Mouse (Mus musculus) forebrain, embryonic 14.5 days (tissue): ENCODE results near the gene Dock4. TPM values are rescaled to one million over a fixed set of nuclear protein-coding genes. Genes with fewer than 3 reads are reported as not detected.

Experiments
- ATAC-seq: fragments of 200-750 bp; cut with Nextera tagmentation; 2 replicates; pipeline ENCODE4 v1.8.0; 2017; ENCODE audit warnings: mild to moderate bottlenecking, moderate library complexity
- DNase-seq: peaks from one replicate; pipeline ENCODE4 v3.0.0-alpha.2; 2015; ENCODE audit warnings: low spot score
- H3K27ac ChIP-seq: fragments of 300-500 bp; sonication (generic); 2 replicates; pipeline ENCODE4 v1.5.1; 2014; ENCODE audit warnings: low read depth, mild to moderate bottlenecking, control low read depth, low read length, moderate library complexity
- H3K27me3 ChIP-seq: fragments of 300-500 bp; sonication (generic); replicated peaks from 2 replicates; pipeline ENCODE4 v1.6.1; 2014; ENCODE audit warnings: low read length, control low read depth, mixed read lengths; ENCODE audit not compliant: control insufficient read depth, insufficient read depth
- H3K36me3 ChIP-seq: fragments of 300-500 bp; sonication (generic); 2 replicates; pipeline ENCODE4 v1.6.1; 2014; ENCODE audit warnings: low read length, control low read depth; ENCODE audit not compliant: control insufficient read depth, insufficient read depth
- H3K4me1 ChIP-seq: fragments of 300-500 bp; sonication (generic); 2 replicates; pipeline ENCODE4 v1.6.1; 2014; ENCODE audit warnings: antibody characterized with exemption, low read length, control low read depth; ENCODE audit not compliant: control insufficient read depth, insufficient read depth
- H3K4me2 ChIP-seq: fragments of 300-500 bp; sonication (generic); 2 replicates; pipeline ENCODE4 v1.6.1; 2014; ENCODE audit warnings: mild to moderate bottlenecking, control low read depth, low read length
- H3K4me3 ChIP-seq: fragments of 300-500 bp; sonication (generic); 2 replicates; pipeline ENCODE4 v1.5.1; 2014; ENCODE audit warnings: low read depth, low read length, control low read depth
- H3K9ac ChIP-seq: fragments of 300-500 bp; sonication (generic); 2 replicates; pipeline ENCODE4 v1.6.1; 2014; ENCODE audit warnings: mild to moderate bottlenecking, low read length, control low read depth, moderate library complexity
- H3K9me3 ChIP-seq: fragments of 300-500 bp; sonication (generic); replicated peaks from 2 replicates; pipeline ENCODE4 v1.6.1; 2016; ENCODE audit warnings: low read length, control low read depth, mixed read lengths; ENCODE audit not compliant: control insufficient read depth
- WGBS: fragments of 180-500 bp; shearing (Covaris S2); extraction: QIAGEN DNeasy Blood & Tissue Kit; methylation state at CpG from one replicate; pipeline ENCODE4 v1.1.7; 2014; 5-methylcytosine and 5-hydroxymethylcytosine counted together
- polyA plus RNA-seq: library from polyadenylated mRNA; unstranded; fragments of >200 nt; fragmentation: Nextera tagmentation; extraction: Ambion mirVana; gene quantifications from 2 replicates; pipeline ENCODE4 v1.2.1, GENCODE M21; 2014

The Dock4 gene
- polyA plus RNA-seq, 1 experiment from 2014 or later: 9.7 TPM

DNA sequence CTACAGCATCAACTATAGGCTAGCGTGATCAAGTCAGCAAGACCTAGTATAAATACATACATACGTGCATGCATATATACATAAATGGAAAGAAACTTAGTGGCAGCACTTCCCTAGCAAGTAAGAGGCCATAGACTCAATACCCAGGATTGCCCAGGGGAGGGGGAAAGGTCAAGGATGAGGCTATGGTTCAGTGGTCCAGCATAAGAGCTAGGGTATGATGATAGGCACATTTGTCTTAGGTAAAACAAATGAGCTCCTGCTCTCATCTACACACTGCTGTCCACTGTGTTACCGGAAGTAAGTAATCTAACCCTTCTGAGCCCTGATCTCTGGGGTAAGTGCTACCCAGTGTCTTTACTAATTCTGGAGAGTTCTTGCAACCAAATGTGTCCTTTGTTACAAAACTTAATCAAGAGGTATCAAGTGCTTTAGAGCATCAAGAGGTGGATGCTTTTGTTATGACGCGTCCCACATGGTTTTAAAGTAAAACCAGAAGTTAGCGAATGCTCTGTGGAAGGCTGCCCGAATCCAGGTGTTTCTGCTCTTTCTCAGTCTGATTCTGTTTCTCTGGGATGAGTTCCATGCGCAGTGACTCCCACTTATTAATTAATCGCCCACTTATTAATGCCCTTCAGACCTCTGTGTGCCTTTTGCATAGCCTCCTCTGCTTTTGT is 3.5 kb downstream of the Dock4 start:
- no peaks in the 10 kb centered on the region; the same call in 1 of the 2 replicates for H3K9me3 ChIP-seq
- ATAC-seq (no peak), DNase-seq (no peak)
- 86% methylated on average over 9 of the region's 9 CpGs for WGBS
- H3K4me3 ChIP-seq: no peak overlapping the region
- no peak overlapping the region for H3K27ac ChIP-seq
- H3K4me2 ChIP-seq: no peak overlapping the region
- H3K9ac ChIP-seq: no peak overlapping the region
- no peaks in the 10 kb centered on the region for H3K36me3 ChIP-seq
- peaks cover 10% of the 10 kb centered on the region; the same call in 1 of the 2 replicates for H3K4me1 ChIP-seq
- H3K27me3 ChIP-seq: no peaks in the 10 kb centered on the region

DNA sequence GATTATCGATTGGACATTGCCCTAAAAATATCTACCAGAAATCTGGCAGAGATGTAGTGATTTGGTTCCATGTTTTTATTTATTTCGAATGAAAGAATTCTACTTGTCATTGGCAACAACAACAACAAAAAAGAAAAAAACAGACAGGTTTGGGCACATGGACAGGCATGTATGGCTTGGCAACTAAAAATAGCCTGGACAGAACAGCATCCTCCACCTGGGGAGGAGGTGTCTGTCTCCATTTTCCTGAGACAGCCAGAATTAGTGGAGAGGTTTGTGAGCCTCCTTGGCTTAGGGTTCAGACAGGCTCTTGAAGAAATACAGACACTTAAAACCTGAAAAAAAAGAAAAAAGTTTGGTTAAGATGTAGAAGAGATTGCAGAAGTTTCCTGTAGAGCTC is 10.8 kb downstream of the Dock4 start:
- 89% methylated on average over 2 of the region's 2 CpGs for WGBS
- H3K36me3 ChIP-seq: no peaks in the 10 kb centered on the region
- no peak overlapping the region for H3K9ac ChIP-seq
- no peak for ATAC-seq
- H3K4me3 ChIP-seq: no peak overlapping the region
- H3K4me1 ChIP-seq: no peaks in the 10 kb centered on the region
- no peak overlapping the region for H3K27ac ChIP-seq
- DNase-seq: no peak
- H3K9me3 ChIP-seq: no peaks in the 10 kb centered on the region; the same call in 1 of the 2 replicates
- no peaks in the 10 kb centered on the region for H3K27me3 ChIP-seq
- H3K4me2 ChIP-seq: no peak overlapping the region

DNA sequence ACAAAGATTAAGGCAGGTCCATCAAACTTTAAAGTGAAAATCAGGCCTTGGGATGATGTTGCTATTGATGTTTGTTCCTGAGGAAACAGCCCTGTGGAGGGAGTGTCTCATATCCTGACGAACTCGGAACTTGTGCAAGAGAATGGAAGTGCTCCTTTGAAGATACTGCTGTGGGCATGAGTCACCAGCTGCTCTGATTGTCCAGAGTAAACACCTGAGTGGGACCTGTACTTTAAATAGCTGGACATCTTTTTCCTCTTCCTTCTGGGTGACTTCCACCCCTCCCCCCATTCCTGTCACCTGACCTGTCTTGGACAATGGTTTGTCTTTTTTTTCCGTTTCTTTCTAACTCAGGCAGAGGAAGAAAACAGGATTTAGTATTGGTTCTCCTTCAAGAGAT is 13.2 kb downstream of the Dock4 start:
- Histone ChIP-seq H3K4me1 (peaks cover 5% of the 10 kb centered on the region; the same call in 1 of the 2 replicates), H3K27ac (no peak overlapping the region), H3K4me2 (no peak overlapping the region), H3K36me3 (no peaks in the 10 kb centered on the region), H3K4me3 (no peak overlapping the region), H3K27me3 (no peaks in the 10 kb centered on the region), H3K9ac (no peak overlapping the region), H3K9me3 (no peaks in the 10 kb centered on the region)
- no peak for DNase-seq
- no peak for ATAC-seq
- 72% methylated on average over 3 of the region's 3 CpGs for WGBS

DNA sequence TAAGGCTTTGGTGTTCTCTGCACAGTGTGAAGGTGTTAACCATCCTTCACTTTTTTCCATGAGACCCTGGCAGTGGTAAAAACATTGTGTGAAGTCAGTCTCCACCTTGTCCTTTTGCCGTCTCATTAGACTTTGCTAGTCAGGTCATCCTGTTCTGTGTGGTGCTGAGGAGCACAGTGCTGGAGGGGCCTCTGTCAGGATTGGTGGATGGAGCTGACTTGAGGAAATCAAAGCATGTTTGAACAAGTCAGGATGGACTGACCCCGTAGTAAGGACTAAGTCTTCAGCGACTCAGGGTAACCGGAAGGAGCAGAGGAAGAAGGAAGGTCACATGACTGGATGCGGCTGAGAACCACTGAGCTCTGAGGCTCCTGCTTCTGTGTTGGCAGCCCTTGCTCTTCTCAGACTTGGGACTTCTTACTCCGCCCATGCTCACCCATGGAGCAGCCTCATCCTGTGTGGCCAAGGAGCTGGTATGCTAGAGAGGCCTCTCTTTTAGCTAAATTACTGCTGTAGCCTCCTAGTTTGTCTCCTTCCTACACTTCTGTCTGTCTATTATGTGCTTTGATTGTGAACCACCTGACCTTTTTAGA is 14.0 kb downstream of the Dock4 start:
- Histone ChIP-seq H3K4me2 (no peak overlapping the region), H3K36me3 (no peaks in the 10 kb centered on the region), H3K4me1 (peaks cover 12% of the 10 kb centered on the region), H3K27ac (no peak overlapping the region), H3K9me3 (no peaks in the 10 kb centered on the region), H3K27me3 (no peaks in the 10 kb centered on the region), H3K4me3 (no peak overlapping the region), H3K9ac (no peak overlapping the region)
- ATAC-seq: no peak
- 83% methylated on average over 6 of the region's 6 CpGs for WGBS
- no peak for DNase-seq

DNA sequence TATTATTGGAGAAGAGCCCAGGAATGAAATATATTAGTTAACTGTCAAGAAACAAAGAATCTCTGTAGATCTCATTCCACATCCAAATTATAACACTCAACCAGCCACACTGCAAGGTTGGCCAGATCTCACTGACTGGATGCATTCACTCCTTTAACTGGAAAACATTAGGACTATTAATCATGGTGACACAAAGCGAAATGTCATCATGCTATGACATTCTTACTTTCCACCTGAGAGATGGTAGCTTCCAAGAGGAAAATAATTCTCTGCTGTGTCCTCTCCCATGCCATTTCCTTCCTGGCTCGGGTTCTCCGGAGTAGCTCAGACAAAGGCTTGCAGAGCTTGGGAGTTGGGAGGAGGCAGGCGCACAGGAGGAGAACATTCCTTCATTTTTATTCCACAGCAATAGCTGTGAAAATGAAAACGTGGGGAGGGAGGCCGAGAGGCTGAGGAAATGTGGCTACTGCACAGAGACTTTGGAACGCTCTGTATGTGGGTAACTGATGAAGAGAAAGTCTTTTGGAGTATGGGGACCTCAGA is 17.0 kb downstream of the Dock4 start:
- H3K27me3 ChIP-seq: no peaks in the 10 kb centered on the region
- WGBS: 42% methylated on average over 7 of the region's 7 CpGs
- H3K4me3 ChIP-seq: no peak overlapping the region
- no peak overlapping the region for H3K9ac ChIP-seq
- no peak overlapping the region for H3K4me2 ChIP-seq
- H3K27ac ChIP-seq: no peak overlapping the region
- DNase-seq: peak; percentile 28
- no peak for ATAC-seq
- no peaks in the 10 kb centered on the region for H3K36me3 ChIP-seq
- H3K4me1 ChIP-seq: peaks cover 13% of the 10 kb centered on the region
- H3K9me3 ChIP-seq: no peaks in the 10 kb centered on the region

DNA sequence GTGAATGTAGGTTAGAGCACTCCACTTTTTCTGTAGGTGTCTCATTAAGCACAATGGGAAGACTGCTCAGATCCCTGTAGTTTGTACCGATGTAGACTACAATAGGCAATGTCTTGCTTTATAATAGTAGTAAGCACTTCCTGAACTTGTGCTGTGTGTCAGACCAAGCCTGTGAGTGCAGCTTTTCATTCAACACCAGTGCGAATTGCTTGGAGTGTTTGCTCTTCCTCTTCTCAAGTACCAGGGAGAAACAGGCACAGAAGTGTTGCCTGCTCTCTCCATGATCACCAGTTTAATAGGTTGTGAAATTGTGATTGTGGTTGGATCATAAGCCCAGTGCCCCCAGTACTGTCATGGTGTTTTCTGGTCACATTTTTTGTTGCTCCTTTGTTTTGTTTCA is 18.1 kb downstream of the Dock4 start:
- H3K4me1 ChIP-seq: peaks cover 13% of the 10 kb centered on the region

DNA sequence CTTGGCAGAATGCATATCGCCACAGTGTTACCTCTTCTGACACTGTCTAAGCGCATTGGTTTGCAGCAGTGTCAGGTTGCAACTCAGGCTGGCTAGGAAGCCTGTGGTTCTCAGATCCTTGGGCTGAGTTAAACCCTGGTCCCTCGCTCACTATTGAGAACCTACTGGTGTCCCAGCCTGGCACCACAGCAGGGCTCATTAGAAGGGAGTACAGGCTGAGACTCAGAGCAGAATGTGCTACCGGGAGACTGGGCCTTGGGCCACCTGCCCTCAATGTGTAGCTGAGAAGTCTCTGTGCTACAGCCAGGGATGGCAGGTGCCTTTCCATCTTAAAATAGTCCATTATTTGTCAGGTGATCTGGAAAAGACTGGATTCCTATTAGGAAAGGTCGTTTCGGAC is 18.5 kb downstream of the Dock4 start:
- 33% methylated on average over 6 of the region's 6 CpGs for whole genome bisulfite sequencing
- no peak overlapping the region for H3K4me3 ChIP-seq
- H3K36me3 ChIP-seq: no peaks in the 10 kb centered on the region
- ATAC-seq (peak; percentile 42; the same call in 1 of the 2 replicates), DNase-seq (peak; percentile 20)
- no peaks in the 10 kb centered on the region for H3K9me3 ChIP-seq
- no peaks in the 10 kb centered on the region for H3K27me3 ChIP-seq
- H3K4me1 ChIP-seq: peaks cover 13% of the 10 kb centered on the region
- no peak overlapping the region for H3K27ac ChIP-seq
- H3K4me2 ChIP-seq: no peak overlapping the region
- no peak overlapping the region for H3K9ac ChIP-seq

More for the DNA sequence above, 18.1 kb downstream of the Dock4 start:
- H3K4me3 ChIP-seq: no peak overlapping the region
- H3K4me2 ChIP-seq: no peak overlapping the region
- no peak overlapping the region for H3K27ac ChIP-seq
- 55% methylated on average over 2 of the region's 2 CpGs for WGBS
- H3K9me3 ChIP-seq: no peaks in the 10 kb centered on the region
- no peak for DNase-seq
- H3K9ac ChIP-seq: no peak overlapping the region
- no peaks in the 10 kb centered on the region for H3K36me3 ChIP-seq
- peak; percentile 18; the same call in 1 of the 2 replicates for ATAC-seq
- no peaks in the 10 kb centered on the region for H3K27me3 ChIP-seq

DNA sequence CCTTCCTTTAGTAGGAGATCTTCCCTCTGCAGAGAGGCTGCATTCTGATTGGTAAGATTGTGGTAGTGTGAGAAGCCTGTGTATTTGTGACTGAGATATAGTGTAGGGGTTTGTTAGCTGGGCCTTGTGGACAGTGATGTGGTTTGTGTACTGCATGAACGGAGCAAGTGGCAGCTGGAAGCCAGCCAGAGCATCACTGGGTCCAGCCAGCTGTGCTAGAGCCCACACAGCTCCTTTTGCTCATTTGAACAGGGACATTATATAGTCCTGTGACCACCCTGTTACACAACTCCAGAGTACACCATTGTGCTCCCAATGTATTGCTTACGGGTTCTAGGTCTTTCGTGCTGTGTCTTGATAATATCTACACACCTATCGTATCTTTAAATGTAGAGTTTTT is 22.5 kb downstream of the Dock4 start:
- DNase-seq: no peak
- Histone ChIP-seq H3K36me3 (no peaks in the 10 kb centered on the region), H3K4me2 (no peak overlapping the region), H3K9me3 (no peaks in the 10 kb centered on the region), H3K4me1 (peaks cover 23% of the 10 kb centered on the region), H3K4me3 (no peak overlapping the region), H3K27me3 (no peaks in the 10 kb centered on the region), H3K9ac (no peak overlapping the region), H3K27ac (no peak overlapping the region)
- 83% methylated on average over 4 of the region's 4 CpGs for WGBS
- no peak for ATAC-seq

DNA sequence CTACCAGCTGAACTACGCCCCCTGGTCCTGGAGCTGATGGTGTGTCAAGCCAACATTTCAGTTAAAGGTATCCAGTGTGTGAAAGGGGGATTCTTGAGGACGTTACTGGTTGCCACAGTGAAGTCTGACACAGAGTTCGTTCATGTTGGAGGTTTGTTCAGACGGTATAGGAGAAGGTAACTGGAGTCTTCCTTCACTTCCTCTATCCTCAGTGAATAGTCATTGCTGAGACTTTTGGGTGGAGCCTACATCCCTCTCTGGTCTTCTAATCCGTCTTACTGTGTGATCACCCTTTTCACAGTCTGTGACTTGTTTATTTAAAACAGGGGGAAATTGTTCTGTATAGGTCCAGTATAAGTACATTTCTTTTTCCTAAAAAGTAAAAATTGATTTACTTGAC is 23.3 kb downstream of the Dock4 start:
- DNase-seq (no peak), ATAC-seq (no peak)
- Histone ChIP-seq H3K4me1 (peaks cover 21% of the 10 kb centered on the region), H3K9me3 (no peaks in the 10 kb centered on the region), H3K4me2 (no peak overlapping the region), H3K36me3 (no peaks in the 10 kb centered on the region), H3K9ac (no peak overlapping the region), H3K27ac (no peak overlapping the region), H3K27me3 (no peaks in the 10 kb centered on the region), H3K4me3 (no peak overlapping the region)
- WGBS: 82% methylated on average over 5 of the region's 5 CpGs
